Mouse (Mus musculus): Measurements from ENCODE around the gene Tssk1. TPM values are rescaled to one million over a fixed set of nuclear protein-coding genes. Genes with fewer than 3 reads are reported as not detected.

Tssk1 gene
- polyA plus RNA-seq, 1 experiment: not detected

DNA sequence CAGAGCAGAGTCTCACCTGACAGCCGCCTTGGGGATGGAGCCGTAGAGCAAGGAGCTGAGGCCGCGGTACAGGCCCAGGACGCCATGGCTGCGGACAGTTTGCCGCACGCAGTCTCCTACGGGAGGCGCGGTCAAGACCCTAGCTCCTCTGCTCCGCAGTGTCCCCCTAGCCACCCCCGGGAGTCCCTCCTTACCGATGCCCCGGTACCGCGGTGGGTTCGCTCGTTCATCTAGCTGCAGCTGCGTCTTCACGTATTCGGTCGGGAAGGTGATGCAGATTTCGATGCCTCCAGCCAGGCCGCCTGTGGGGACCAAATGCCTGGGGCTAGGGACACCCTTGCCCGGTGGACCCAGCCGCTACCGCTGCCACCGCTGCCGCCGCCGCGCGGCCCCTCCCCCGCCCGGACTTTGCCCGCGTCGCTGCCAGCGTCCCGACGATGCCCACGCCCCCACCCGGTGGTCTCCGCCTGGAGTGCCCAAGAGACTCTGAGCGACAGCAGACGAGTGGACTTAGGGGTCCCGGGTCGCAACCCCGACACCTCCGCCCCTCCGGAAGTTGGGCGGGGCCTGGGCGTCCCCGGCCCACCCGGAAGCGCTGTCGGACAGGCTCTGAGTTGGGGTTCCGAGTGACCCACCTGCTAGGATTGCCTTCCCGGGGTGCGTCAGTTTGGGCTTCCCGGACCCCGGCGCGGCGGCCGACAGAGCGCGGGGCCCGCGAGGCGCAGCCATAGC lies 33.5 kb downstream of the Tssk1 start:
- H3K27ac ChIP-seq (ENCODE audit: insufficient read depth, low read length): peak overlapping the region; percentile 57; the same call in 1 of the 2 replicates
- peak overlapping the region; percentile 69 for H3K4me3 ChIP-seq (ENCODE audit: insufficient read depth, low read length)
- TF ChIP-seq POLR2A (IDR thresholded peaks at IDR 0.05; ENCODE audit: low read depth, low read length) (peak; percentile 15; the same call in 1 of the 2 replicates), CTCF (IDR thresholded peaks at IDR 0.05; ENCODE audit: borderline replicate concordance, insufficient read depth, low read length) (no peak)
- H3K4me1 ChIP-seq (ENCODE audit: control insufficient read depth, insufficient read depth, low read length): 0 out of 2 replicates have a peak, but pooled peaks cover 2% of the 10 kb centered on the region

DNA sequence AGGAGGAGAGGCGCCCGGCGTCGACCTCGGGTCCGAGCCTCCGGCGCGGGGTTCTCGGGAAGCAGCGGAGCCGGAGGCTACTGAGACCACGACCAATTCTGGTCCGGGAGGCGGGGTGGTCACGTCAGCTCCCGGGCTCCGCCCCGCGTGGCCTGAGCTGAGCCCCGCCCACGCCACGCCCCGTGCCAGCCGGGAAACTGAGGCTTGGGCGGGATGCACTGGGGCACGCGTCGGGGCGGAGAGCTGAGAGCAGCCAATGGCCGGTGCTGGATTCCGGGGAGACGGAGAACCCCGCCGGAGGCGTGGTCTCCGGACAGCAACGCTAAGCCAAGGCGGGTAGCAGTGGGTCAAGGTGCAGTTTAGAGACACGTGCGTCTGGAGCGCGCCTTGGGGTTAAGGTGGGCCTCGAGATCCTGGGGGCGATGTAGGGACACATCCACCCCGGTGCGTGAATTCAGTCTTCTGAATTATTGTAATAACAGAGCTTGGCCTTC lies 34.1 kb downstream of the Tssk1 start, which contains the start of gene Slc25a1:
Gene Slc25a1 (minus strand): TSS at position 133 of the 494 bp plus-strand sequence.
- Histone ChIP-seq H3K4me3 (ENCODE audit: insufficient read depth, low read length) (peak within 1 kb of the TSS; percentile 69), H3K27ac (ENCODE audit: insufficient read depth, low read length) (peak within 1 kb of the TSS; percentile 57), H3K4me1 (ENCODE audit: control insufficient read depth, insufficient read depth, low read length) (0 out of 2 replicates have a peak, but pooled peaks cover 1% of the 10 kb centered on the region)
- TF ChIP-seq POLR2A (IDR thresholded peaks at IDR 0.05; ENCODE audit: low read depth, low read length) (peak; percentile 59), CTCF (IDR thresholded peaks at IDR 0.05; ENCODE audit: borderline replicate concordance, insufficient read depth, low read length) (no peak)

GRCm38 (mm10) chr16:17928627-17929104 lies 34.6 kb downstream of the Tssk1 start:
- TF ChIP-seq CTCF (IDR thresholded peaks at IDR 0.05; ENCODE audit: borderline replicate concordance, insufficient read depth, low read length): no peak
- TF ChIP-seq POLR2A (IDR thresholded peaks at IDR 0.05; ENCODE audit: low read depth, low read length): 0 out of 2 replicates have a peak, but pooled peaks have one; percentile 19
- Histone ChIP-seq H3K4me1 (ENCODE audit: control insufficient read depth, insufficient read depth, low read length) (no peaks in the 10 kb centered on the region), H3K4me3 (ENCODE audit: insufficient read depth, low read length) (peak overlapping the region; percentile 69), H3K27ac (ENCODE audit: insufficient read depth, low read length) (peak overlapping the region; percentile 55)

DNA sequence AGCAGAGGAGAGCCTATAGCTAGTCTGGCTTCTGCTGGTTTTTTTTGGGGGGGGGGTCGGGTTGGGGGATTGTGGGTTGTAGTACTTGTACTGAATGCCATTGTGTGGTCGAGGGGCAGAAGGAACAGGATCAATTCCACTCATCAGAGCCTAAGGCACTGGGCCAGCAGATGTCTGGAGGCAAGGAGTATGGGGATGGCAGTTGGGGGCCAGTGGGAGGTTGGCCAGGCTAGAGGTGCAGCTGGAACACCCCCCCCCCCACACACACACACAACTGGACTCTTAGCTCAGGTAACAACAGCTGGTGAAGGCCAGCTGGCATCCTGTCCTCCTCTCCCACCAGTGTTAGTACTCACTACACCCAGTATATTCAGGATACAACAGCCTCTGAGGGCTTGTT lies 35.2 kb downstream of the Tssk1 start:
- no peak overlapping the region for H3K4me3 ChIP-seq (ENCODE audit: insufficient read depth, low read length)
- no peak for TF ChIP-seq CTCF (IDR thresholded peaks at IDR 0.05; ENCODE audit: borderline replicate concordance, insufficient read depth, low read length)
- TF ChIP-seq POLR2A (IDR thresholded peaks at IDR 0.05; ENCODE audit: low read depth, low read length): no peak
- H3K4me1 ChIP-seq (ENCODE audit: control insufficient read depth, insufficient read depth, low read length): no peaks in the 10 kb centered on the region
- no peak overlapping the region for H3K27ac ChIP-seq (ENCODE audit: insufficient read depth, low read length)

- Histone ChIP-seq H3K4me3 (ENCODE audit: insufficient read depth, low read length) (no peak overlapping the region), H3K27ac (ENCODE audit: insufficient read depth, low read length) (no peak overlapping the region), H3K4me1 (ENCODE audit: control insufficient read depth, insufficient read depth, low read length) (no peaks in the 10 kb centered on the region)
- no peak for TF ChIP-seq CTCF (IDR thresholded peaks at IDR 0.05; ENCODE audit: borderline replicate concordance, insufficient read depth, low read length)
- TF ChIP-seq POLR2A (IDR thresholded peaks at IDR 0.05; ENCODE audit: low read depth, low read length): no peak
Observed at GRCm38 (mm10) chr16:17929631-17930030, 35.6 kb downstream of the Tssk1 start.

DNA sequence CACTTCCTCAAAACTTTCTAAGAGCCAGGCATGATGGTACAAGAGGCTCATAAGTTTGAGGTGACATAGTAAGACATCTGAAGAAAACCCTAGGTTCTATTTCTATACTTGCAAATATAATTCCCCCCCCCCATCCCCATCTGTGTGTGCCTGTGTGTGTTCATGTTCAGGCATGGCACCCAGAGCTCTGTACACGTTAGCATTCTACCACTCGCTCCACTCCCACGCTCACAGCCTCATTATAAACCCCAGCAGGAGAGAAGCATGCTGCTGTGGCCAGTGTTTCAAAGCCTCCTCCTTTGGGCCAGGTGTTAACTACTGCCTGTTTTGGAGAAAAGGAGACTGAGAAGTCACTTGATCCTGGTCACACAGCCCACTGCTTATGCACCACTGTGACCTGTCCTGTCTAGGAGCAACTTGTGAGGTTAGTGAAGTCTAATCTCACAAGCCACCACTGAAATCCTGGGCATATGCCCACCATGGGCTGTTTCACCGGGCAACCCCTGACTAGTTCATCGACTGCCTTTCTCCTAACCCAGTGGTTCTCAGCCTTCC lies 38.0 kb downstream of the Tssk1 start:
- H3K27ac ChIP-seq (ENCODE audit: insufficient read depth, low read length): no peak overlapping the region
- H3K4me1 ChIP-seq (ENCODE audit: control insufficient read depth, insufficient read depth, low read length): no peaks in the 10 kb centered on the region
- no peak overlapping the region for H3K4me3 ChIP-seq (ENCODE audit: insufficient read depth, low read length)
- TF ChIP-seq POLR2A (IDR thresholded peaks at IDR 0.05; ENCODE audit: low read depth, low read length) (no peak), CTCF (IDR thresholded peaks at IDR 0.05; ENCODE audit: borderline replicate concordance, insufficient read depth, low read length) (no peak)

DNA sequence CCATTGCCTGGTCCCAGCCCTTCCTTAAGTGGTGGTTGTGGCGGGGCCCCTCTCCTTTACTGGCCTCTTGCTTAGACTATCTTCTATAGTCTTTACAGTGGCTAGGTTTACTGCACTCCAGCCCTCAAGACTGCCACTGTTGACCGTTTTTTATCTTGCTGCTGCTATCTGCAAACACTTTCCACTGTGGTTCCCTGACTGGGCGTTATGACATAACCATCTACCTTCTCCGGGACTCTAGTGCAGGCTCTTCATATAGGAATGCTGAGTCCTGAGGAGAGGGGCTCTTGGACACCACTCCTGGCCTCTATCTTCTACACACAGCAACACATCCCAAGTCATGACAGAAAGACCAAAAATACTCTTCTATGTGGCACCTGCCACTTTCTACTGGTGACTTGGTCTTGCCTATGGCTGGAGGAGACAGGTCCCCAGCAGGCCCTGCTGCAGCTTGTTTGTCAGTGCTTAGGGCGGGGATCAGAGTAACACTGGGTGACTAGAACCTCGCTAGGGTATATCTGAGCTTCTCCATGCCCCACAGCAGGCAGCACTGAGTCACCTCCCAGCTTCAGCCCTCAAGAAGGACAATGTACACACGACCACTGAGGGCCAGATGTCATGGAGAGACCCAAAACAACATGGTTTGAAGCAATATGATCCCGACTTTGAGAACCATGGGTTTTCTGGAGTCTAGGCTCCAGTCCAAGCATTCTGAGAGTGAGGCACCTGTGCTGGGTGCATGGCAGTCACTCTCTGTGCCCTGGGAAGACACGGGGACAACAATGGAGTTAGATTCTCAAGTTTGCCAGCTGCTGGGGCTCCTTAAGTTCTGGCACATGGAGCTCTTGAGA lies 39.8 kb downstream of the Tssk1 start:
- Histone ChIP-seq H3K4me3 (ENCODE audit: insufficient read depth, low read length) (no peak overlapping the region), H3K27ac (ENCODE audit: insufficient read depth, low read length) (no peak overlapping the region), H3K4me1 (ENCODE audit: control insufficient read depth, insufficient read depth, low read length) (no peaks in the 10 kb centered on the region)
- TF ChIP-seq POLR2A (IDR thresholded peaks at IDR 0.05; ENCODE audit: low read depth, low read length): no peak
- no peak for TF ChIP-seq CTCF (IDR thresholded peaks at IDR 0.05; ENCODE audit: borderline replicate concordance, insufficient read depth, low read length)

DNA sequence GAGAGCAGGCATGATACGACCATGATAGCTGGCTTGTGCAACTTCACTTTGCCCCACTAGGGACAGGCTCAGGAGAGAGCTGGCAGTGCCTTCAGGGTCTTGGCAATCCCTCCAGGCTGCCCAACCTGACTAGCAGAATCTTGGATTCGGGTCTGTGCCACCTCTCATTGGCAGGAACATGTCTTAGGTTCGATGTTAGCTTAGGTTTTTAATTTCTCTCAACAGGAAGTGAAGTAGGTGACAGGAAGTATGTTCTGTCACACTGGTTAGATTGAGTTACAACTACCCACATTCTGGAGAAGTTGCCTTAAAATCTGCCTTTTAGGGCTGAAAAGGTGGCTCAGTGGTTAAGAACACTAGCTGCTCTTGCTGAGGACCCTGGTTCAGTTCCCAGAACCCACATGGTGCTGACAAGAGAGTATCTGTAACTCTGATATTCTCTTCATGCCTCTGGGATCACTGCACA lies 40.5 kb downstream of the Tssk1 start:
- no peak overlapping the region for H3K27ac ChIP-seq (ENCODE audit: insufficient read depth, low read length)
- H3K4me1 ChIP-seq (ENCODE audit: control insufficient read depth, insufficient read depth, low read length): no peaks in the 10 kb centered on the region
- TF ChIP-seq POLR2A (IDR thresholded peaks at IDR 0.05; ENCODE audit: low read depth, low read length) (no peak), CTCF (IDR thresholded peaks at IDR 0.05; ENCODE audit: borderline replicate concordance, insufficient read depth, low read length) (no peak)
- no peak overlapping the region for H3K4me3 ChIP-seq (ENCODE audit: insufficient read depth, low read length)

GRCm38 (mm10) chr16:17936776-17937175 lies 42.8 kb downstream of the Tssk1 start:
- TF ChIP-seq CTCF (IDR thresholded peaks at IDR 0.05; ENCODE audit: borderline replicate concordance, insufficient read depth, low read length) (no peak), POLR2A (IDR thresholded peaks at IDR 0.05; ENCODE audit: low read depth, low read length) (no peak)
- H3K4me1 ChIP-seq (ENCODE audit: control insufficient read depth, insufficient read depth, low read length): no peaks in the 10 kb centered on the region
- no peak overlapping the region for H3K4me3 ChIP-seq (ENCODE audit: insufficient read depth, low read length)
- no peak overlapping the region for H3K27ac ChIP-seq (ENCODE audit: insufficient read depth, low read length)

Data from embryonic fibroblast, embryonic 13.5 days (primary cell).